ENCODE assay signal across 8 mouse cellular contexts in genomic region chr12:108275920-108276822, GRCm38 (mm10). TPM values are rescaled to one million over a fixed set of nuclear protein-coding genes. Genes with fewer than 3 reads are reported as not detected.
A peak's percentile ranks its signal among the peaks of the same experiment; 100 is the strongest.
DNase-seq lines count a peak whose midpoint lies in the region; ATAC-seq and TF ChIP-seq lines count a peak whose summit lies in the region.

No protein-coding gene starts in this region.

- TF ChIP-seq POLR2A in lung, adult 2 months (IDR thresholded peaks at IDR 0.05; ENCODE audit: borderline replicate concordance, extremely low read depth, low read depth, low read length) = no peak

- ATAC-seq in heart, embryonic 15.5 days (replicated peaks; ENCODE audit: insufficient number of reproducible peaks, insufficient read depth, low FRiP score, low read depth) = peak; percentile 2; the same call in 1 of the 2 replicates

- H3K4me1 ChIP-seq in heart, embryonic 15.5 days (replicated peaks) = peaks cover 52% of the 10 kb centered on the region
- H3K4me1 ChIP-seq in lung, adult 2 months (ENCODE audit: control insufficient read depth, insufficient read depth, low read length) = peaks cover 12% of the 10 kb centered on the region

- peak overlapping the region; percentile 71 for H3K9ac ChIP-seq in heart, embryonic 15.5 days

- no peaks in the 10 kb centered on the region for H3K9me3 ChIP-seq in heart, embryonic 15.5 days (replicated peaks)

- H3K27ac ChIP-seq in heart, embryonic 15.5 days = peak overlapping the region; percentile 65

- WGBS in heart, embryonic 15.5 days = under 1% methylated on average over 47 of the region's 47 CpGs
- 2% methylated on average over 47 of the region's 47 CpGs for WGBS in lung, adult 2 months

- H3K4me3 ChIP-seq in heart, embryonic 15.5 days = peak overlapping the region; percentile 74
- H3K4me3 ChIP-seq in lung, adult 2 months (replicated peaks; ENCODE audit: extremely low read depth, low read depth, low read length) = peak overlapping the region; percentile 79

- no peak for TF ChIP-seq CTCF in lung, adult 2 months (IDR thresholded peaks at IDR 0.05; ENCODE audit: insufficient read depth, low read length)

- peaks cover 4% of the 10 kb centered on the region; the same call in 1 of the 2 replicates for H3K27me3 ChIP-seq in heart, embryonic 15.5 days

- DNase-seq in urinary bladder, adult 2 months (ENCODE audit: low spot score) = peak; percentile 43
- no peak for DNase-seq in urinary bladder, postnatal 4 days (ENCODE audit: low spot score in 2 of 2)
- peak; percentile 69 for DNase-seq in embryo, embryonic 10.5 days (ENCODE audit: low spot score)
- peak; percentile 49 to 82 for DNase-seq in kidney, postnatal 25 days
- peak; percentile 69 for DNase-seq in lung, adult 2 months
- peak; percentile 68 for DNase-seq in retina, embryonic 14.5 days (ENCODE audit: low spot score)
- DNase-seq in adipocyte (ENCODE audit: low spot score) = no peak

- H3K36me3 ChIP-seq in heart, embryonic 15.5 days = no peaks in the 10 kb centered on the region

- peak overlapping the region; percentile 92 for H3K4me2 ChIP-seq in heart, embryonic 15.5 days

RNA-seq across cellular contexts. Expression of gene Ccdc85c, which starts 0.9 kb away (rescaled TPM):
- 14.6 and 23.1 TPM in 2 replicates for polyA plus RNA-seq in urinary bladder, adult 2 months (2012; rRNA removed)
- 4.7 and 5.7 TPM in 2 replicates for polyA plus RNA-seq in heart, embryonic 15.5 days (2015; fragmentation: Nextera tagmentation; extraction: Ambion mirVana)
- polyA plus RNA-seq in lung, adult 2 months (2012; rRNA removed) = 22.2 and 22.5 TPM in 2 replicates

RNA-seq across cellular contexts. Expression of gene Hhipl1, which starts 29.9 kb away (rescaled TPM):
- polyA plus RNA-seq in urinary bladder, adult 2 months (2012; rRNA removed) = 2.9 and 3.2 TPM in 2 replicates
- 1.0 TPM in 2 replicates for polyA plus RNA-seq in heart, embryonic 15.5 days (2015; fragmentation: Nextera tagmentation; extraction: Ambion mirVana)
- polyA plus RNA-seq in lung, adult 2 months (2012; rRNA removed) = 1.3 and 1.8 TPM in 2 replicates

RNA-seq across cellular contexts. Expression of gene Cyp46a1, which starts 58.0 kb away (rescaled TPM):
- 7.4 and 8.3 TPM in 2 replicates for polyA plus RNA-seq in urinary bladder, adult 2 months (2012; rRNA removed)
- 5.6 and 6.2 TPM in 2 replicates for polyA plus RNA-seq in heart, embryonic 15.5 days (2015; fragmentation: Nextera tagmentation; extraction: Ambion mirVana)
- polyA plus RNA-seq in lung, adult 2 months (2012; rRNA removed) = 1.6 and 3.0 TPM in 2 replicates

Comparison
In these comparisons a context has a peak if more than half of its experiments do, and no peak if none do; other contexts are left out.
1. DNase-seq: peak in urinary bladder, adult 2 months (single experiment), embryo, embryonic 10.5 days (single experiment), kidney, postnatal 25 days (2 of 2), lung, adult 2 months (single experiment) and retina, embryonic 14.5 days (single experiment); none in urinary bladder, postnatal 4 days (0 of 2) and adipocyte (single experiment).